Mouse (Mus musculus): Measurements from ENCODE around the gene Nanog.
"Not testable (repeated sequence)": the region's sequence is repeated elsewhere in the genome, so short reads cannot be mapped to it uniquely, and the experiment has no call there.

Nanog gene

DNA sequence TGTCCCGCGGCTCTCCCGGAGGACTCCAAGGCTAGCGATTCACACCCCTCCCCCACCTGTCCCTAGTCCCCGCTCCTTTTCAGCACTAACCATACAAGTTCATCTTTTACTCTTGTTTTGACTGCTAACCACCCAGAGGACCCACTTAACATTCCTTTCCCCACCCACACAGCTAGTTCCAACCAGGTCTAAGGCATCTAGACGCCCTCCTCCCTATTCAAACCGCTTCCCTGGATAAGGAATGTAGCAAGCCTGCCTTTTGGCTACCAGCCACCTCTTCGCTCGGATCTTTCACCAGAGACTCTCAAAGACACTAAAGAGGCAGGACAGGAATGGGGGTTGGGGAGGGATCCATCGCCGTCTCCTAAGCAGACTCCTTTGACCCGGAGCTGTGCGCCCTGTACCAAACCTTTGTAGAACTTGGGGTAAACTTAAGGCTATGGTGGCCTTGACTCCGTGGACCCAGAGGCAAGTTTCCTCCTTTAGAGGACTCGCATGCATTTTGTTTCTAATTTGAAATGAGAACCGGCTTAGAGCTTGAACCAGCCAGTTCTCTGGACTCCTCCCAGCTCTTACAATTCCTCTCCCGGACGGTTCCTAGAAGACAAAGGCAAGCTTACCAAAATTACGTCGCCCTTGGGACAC, 4.7 kb upstream of the Nanog start:
- DNase-seq (ENCODE audit: low spot score in 2 of 2) = peak; percentile 57 to 61

DNA sequence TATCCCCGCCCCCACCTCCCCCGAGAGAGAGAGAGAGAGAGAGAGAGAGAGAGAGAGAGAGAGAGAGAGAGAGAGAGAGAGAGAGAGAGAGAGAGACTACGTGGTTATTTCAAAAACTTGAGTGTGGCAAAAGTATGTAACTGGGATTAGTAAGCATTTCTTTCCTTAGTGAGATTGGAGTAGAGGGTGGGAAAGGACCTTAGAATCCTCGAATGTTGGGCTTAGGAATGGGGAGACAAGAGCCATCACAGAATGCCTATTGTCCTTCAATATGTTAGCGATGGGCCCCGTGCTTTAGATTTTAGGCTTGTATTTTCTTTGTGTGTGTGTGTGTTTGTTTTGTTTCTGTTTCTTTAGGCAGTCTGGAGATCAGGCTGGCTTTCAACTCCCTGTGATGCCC, 4.0 kb upstream of the Nanog start:
- no peak for DNase-seq (ENCODE audit: low spot score in 2 of 2)

DNA sequence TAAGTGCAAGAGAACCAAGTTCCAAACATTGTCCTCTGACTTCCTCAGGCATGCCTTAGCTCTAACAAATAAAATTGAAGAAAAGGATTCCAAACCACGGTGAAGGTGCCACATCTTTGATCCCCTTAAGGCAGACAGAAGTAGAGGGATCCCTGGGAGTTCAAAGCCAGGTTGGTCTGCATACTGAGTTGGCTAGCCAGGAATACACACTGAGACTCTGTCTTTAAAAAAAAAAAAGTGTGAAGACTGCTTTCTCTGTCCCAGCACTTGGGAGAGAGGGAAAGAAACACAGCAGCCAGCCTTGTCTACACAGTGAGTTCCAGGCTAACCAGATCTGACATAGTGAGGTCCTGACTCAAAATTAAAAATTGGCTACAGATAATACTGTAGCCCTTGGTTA, 3.6 kb upstream of the Nanog start:
- no peak for DNase-seq (ENCODE audit: low spot score in 2 of 2)

DNA sequence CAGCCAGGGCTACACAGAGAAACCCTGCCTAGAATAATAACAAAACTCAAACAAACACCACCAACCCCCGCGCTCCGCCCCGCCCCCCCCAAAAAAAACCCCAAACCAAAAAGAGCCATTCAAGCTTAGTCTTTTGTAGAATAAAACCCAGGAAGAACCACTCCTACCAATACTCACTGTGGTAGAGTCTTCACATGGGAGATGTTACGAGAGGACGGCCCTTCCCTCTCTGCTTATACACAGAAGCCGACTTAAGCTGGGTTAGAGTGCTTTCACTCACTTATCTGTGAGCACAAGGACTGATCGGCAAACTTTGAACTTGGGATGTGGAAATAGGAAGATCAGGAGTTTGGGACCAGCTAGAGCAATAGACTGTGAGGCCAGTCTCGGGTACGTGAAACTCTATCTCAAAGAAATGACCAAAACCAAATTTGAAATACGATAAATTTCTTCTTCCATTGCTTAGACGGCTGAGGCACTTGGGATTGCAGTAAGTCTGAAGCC, 900 bp upstream of the Nanog start:
- no peak for DNase-seq (ENCODE audit: low spot score in 2 of 2)

DNA sequence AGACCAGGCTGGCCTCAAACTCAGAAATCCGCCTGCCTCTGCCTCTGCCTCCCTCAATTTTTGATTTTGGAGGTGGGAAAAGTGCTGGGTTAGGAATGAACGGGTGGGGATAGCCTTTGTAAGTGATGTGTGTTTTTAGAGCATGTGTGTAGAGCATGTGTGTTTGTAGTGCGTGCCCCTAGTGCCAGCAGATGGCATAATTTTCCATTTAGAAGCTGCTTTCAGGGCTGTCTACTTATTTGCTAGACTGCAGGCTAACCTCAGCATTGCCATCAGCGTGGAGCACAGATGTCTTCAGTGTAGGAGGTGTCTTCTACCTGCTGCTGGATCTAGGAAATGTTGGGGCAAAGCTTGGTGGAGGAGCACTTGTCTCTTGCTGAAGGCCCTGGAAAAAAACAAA, 1.5 kb downstream of the Nanog start:
- no peak for DNase-seq (ENCODE audit: low spot score in 2 of 2)

DNA sequence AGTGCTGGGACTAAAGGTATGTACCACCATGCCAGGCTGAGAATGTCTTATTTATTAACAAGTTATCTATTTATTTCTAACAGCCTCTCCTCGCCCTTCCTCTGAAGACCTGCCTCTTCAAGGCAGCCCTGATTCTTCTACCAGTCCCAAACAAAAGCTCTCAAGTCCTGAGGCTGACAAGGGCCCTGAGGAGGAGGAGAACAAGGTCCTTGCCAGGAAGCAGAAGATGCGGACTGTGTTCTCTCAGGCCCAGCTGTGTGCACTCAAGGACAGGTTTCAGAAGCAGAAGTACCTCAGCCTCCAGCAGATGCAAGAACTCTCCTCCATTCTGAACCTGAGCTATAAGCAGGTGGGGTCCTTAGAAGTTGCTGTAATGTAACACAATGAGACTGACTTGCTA, 4.2 kb downstream of the Nanog start:
- no peak for DNase-seq (ENCODE audit: low spot score in 2 of 2)

DNA sequence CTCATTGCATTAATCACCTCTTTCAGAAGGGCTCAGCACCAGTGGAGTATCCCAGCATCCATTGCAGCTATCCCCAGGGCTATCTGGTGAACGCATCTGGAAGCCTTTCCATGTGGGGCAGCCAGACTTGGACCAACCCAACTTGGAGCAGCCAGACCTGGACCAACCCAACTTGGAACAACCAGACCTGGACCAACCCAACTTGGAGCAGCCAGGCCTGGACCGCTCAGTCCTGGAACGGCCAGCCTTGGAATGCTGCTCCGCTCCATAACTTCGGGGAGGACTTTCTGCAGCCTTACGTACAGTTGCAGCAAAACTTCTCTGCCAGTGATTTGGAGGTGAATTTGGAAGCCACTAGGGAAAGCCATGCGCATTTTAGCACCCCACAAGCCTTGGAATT, 5.8 kb downstream of the Nanog start:
- DNase-seq (ENCODE audit: low spot score in 2 of 2) = not testable (repeated sequence)

DNA sequence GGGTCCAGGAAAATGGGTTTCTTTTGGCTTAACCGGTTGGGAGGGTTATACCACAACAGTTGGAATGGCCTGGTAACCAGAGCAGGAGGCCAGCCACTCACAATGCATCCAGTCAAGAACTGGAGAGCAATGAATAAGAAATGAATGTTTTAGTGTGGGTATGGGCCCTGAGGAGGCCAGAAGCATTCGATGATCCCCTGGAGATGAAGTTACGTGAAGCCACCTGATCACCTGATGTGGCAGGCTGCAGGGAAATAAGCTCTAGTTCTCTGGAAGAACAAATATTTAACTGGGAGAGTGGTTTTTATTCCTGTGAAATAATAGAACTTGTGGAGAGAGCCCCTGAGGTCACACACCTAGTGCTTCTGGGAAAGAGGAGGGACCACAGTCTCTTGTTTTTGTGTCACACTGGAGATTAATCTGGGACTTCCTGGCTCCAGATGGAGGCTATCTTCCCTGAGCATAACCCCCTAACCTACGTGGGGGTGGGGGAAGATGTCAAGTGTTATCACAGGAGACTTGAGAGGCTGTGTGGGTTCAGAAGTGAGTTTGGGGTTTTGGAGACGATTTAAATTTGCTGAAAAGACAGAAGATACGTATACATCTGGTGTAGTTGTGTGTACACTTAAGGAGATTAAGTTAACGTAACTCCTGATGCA, 7.5 kb downstream of the Nanog start:
- DNase-seq (ENCODE audit: low spot score in 2 of 2) = no peak

DNA sequence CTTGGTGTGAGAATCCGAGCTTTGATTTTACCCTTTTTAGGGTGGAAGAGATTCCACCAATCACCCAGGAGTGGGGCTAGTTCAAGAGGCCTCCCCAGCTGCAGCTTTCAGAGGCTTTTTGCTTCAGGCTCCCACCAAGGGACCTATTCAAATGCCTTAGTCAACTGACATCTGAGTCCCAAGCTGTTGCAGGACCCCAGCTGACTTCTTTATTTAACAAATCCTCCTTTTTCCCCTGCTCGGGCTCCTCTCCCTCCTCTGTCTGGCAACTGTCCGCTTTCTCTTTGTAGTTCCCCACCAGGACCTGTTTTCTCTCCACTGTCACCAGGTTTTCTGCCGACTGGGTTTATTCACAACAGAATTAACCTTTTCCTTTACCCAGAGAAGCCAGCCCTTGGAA, 8.6 kb downstream of the Nanog start:
- DNase-seq (ENCODE audit: low spot score in 2 of 2) = no peak

DNA sequence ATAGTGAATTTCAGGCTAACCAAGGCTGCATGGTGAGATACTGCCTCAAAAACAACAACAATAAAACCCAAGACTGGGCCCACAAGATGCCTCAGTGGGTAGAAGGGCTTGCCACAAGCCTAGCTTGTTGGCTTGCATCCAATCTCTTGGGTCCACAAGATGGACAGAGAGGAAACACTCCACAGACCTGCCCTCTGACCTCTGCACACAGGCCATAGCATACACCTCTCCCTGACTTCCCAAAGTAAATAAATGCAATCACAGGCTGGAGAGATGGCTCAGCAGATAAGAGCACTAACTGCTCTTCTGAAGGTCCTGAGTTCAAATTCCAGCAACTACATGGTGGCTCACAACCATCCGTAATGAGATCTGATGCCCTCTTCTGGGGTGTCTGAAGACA, 10.9 kb downstream of the Nanog start:
- DNase-seq (ENCODE audit: low spot score in 2 of 2) = not testable (repeated sequence)

DNA sequence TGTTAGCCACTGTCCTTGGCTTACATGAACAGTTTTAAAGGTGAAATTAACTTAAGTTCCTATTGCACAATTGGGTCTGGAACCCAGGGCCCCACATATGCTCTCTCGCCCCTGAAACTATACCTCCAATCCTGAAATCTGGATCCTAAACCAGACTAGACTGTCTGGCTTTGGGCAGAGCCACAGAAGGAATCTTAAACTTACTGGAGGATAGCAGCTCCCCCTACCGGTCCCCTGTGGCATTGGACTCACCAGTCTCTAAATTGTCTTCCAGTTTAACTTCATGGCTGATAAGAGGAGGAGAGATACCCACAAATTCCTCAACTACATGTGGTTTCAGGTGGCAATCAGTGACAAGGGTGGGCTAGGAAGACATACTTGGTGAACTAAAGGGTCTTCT, 12.7 kb downstream of the Nanog start:
- DNase-seq (ENCODE audit: low spot score in 2 of 2) = peak; percentile 56 to 70

DNA sequence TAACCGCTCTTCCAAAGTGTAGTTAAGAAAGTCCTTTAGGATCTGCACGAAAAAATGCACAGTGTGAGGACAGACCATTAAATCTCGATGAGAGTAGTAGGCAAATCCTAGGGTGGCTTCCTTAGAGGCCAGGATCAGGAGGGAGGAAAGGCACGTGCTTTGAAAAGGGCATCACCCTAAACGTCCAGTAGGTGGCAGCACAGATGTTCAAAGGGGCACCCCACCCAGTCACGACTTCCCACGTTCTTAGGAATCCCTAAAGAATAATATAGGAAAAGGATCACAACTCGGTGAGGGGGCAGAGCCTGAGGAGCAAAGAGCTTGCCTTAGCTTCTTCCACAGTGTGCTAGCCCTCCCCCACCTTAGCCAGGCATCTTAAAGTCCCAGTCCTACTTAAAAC, 32.7 kb downstream of the Nanog start:
- DNase-seq (ENCODE audit: low spot score in 2 of 2) = peak; percentile 80 to 85

DNA sequence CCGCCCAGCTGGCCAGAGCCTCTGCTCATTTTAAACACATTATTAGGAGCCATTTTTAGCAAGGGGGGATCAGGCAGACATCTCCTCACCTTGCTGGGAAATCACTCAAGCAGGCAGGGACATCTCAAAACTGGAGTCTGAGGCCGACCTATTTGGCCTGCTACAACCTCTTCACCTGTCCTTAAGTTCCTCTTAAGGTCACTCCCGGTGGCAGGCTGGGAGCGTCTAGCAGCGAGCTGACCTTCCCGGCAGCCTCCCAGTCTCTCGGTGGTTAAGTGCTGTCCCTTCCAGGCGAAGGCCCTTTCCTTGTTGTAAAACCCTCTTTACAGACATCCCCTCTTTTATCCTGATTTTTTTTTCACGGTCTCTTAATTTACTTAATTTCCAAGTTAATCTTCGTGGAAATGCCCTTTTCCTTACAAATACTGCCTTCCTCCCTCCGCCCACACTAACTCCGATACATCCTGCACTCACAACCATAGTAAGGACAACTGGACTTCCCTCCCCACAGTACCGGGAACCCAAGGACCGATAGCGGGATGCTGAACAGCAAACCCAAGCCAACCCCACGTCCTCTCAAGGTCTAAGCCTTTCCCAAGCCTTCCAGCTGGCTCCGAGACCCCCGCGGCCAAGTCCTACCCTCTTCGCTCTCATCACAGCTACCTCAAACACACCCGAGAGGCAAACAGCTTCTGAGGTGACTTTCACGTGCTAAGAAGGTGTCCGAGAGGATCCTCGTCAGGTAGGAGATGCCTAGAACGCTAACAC, 34.4 kb downstream of the Nanog start:
- no peak for DNase-seq (ENCODE audit: low spot score in 2 of 2)

DNA sequence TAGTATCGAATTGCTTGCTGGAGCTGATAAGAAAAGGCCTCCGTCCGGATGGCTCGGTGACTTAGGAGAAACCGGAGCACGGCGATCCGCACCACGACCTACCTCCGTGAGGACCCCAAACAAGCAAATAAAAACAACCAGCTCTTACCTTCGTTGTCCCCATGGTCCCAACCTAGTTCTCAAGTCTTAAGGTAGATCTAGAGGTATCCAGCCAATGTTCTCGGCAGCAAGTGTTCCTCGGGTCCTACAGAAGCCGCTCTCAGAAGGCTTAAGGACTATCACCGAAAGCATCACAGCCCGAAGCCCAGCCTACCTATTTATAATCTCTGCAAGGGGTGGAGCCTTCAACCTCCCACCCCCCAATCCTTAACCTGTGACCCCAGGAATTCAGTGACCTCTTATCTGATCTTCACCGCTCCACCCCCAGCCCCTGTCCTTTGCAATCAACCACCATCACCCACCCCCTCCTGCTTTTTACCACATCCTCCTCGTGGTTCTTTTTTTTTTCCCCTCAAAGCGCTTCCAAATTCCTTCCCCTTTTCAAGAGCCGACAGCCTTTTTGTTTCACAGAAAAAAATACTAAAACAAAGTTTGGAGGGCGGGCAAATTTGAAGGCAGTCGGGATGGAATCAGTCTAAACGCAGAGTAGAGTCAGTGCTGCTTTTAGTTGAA, 35.1 kb downstream of the Nanog start:
- DNase-seq (ENCODE audit: low spot score in 2 of 2) = peak; percentile 68 to 71

DNA sequence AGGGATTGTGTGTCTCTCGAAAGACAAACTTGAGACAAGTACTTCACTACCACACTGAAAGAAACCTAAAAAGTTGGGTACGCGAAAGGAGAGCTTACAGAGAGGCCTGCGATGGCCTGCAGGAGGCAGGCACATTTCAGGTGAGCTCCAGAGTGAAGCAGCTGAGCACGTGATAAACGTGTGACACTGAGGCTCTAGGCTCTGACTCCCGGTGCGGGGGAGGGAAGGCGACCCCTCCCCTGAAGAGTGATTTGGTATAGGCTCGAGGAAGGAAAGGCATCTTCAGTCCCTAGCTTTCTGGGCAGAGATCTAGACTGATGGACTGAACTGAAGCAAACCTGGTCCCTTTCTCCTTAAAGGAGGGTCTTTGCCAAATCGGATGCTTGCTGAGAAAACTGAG, 36.1 kb downstream of the Nanog start:
- peak in 1 of 2 experiments; percentile 37 for DNase-seq (ENCODE audit: low spot score in 2 of 2)

DNA sequence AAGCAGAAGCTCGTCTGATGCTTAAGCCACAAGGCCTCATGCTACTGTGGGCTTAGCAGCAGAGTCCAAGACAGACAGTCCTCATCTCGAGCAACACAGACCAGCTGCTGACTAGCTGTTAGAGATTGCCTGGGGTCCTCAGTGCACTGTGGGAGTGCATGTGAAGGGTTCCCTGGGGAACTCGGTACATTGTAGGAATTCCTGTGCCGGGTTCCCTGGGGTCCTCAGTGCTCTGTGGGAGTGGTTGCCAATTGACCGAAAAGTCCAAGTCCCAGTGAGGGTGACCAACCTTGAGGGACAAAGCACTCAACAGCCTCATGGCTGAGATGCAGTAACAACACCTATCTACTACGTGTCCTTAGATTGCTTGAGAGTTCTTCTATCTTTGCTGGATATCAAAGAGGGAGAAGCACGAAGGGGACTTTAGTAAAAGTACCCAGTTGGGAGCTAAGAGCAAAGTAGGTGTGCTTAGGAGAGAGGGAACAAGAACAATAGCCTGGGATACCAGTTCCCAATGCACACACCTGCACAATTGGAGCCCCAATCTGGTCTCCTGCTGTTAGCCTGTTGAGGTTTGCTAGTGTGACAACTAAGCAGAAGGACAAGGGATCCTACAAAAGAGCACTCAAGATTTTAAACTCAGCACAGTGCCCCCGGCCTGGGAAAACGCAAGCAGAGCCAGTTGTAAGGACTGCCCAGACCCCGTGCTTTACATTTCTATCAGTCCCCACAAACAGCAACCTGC, 37.4 kb downstream of the Nanog start:
- peak in 1 of 2 experiments; percentile 22 for DNase-seq (ENCODE audit: low spot score in 2 of 2)

DNA sequence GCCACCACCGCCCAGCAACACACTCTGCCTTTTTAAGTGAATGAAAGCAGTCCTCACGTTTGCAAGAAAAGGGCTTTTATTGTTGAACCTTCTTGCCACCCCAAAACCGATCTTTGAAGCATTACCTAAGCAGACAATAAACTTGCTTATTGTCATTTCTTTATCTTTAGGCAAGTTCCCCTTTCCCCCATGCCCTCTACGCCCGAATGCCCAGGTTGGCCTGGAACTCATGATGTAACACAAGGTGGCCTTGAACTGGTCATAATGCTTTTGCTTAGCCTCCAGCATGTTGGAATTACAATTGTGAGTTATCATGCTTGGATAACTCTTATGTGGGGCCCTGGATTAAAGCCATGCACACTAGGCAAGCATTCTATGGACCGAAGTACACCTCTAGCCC, 43.3 kb downstream of the Nanog start:
- no peak for DNase-seq (ENCODE audit: low spot score in 2 of 2)

DNA sequence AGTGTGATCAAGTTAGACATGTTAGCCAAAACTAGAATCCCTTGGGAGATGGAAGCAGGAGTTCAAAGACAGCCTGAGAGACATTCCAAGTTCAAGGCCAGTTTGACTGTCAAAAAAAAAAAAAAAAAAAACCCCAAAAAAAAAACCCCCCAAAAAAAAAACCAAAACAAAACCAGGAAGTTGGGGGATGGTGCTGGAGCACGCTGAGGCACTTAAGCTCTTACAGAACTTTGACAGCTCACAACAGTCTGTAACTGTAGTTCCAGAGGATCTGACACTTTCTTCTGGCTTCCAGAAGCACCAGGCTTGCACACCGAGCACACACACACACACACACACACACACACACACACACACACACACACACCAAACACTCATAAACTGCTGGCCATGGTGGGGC, 48.6 kb downstream of the Nanog start:
- no peak for DNase-seq (ENCODE audit: low spot score in 2 of 2)

DNA sequence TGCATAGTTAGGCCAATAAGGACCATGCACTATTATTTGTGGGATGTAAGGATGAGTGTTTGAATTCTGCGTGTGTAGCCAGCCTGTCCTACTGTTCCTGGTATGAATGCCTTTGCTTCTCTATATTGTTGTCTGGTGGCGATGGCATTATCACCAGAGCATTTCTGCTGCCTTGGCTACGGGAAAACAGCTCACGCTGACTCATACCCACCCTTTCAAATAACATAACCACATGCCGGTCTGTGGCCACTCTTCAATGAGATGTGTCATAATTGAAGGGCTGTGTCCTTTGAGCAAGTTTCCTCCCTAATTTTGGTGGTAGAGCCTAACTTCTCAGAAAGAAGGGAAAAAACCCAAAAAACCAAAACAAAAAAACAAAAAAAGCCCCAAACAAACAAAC, 51.4 kb downstream of the Nanog start:
- DNase-seq (ENCODE audit: low spot score in 2 of 2) = no peak

DNA sequence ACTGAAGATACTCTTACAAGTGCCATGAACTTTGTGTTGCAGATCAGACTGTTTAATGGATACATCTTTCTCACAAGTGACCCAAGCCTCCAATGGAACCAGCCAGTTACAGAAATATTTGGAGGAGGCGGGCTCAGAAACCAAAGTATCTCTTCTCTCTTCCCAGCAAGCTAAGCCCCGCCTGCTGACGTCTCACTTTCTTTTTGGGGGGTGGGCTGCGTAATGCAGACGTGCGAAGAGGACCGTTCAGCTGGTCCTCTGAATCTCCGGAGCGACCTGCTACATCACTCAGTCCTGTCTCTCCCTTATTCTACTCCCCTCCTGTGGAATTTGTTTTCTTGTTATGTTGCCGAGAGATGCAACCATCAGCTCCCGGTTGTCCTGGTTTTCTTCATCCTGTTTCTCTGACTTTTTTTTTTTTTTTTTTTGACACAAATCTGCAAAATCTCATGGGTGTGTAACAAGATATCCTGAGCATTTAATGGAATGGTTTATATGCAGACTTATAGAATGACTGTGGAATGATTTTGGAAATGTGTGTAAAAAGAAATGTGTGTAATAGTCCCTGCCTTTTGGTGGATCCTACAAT, 53.8 kb downstream of the Nanog start:
- DNase-seq (ENCODE audit: low spot score in 2 of 2) = peak; percentile 89 to 92

DNA sequence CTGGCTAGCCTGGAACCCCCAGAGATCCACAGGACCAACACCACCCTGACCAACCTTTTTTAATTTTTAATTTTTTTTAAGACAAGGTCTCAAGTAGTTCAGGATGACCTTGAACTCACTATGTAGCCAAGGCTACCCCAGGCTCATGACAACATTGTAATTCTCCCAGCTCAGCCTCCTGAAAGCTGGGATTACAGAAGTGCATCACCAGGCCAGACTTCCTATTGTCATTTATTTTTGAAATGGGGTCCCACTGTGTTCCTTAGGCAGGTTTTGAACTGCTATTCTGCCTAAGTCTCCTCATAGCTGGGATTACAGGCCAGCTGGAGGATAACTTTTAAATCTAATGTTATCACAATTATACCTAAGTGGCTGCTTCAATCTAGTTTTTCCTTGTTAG, 54.6 kb downstream of the Nanog start:
- DNase-seq (ENCODE audit: low spot score in 2 of 2) = no peak

Measured in right cerebral cortex, postnatal 10 days (tissue).